Mouse (Mus musculus) lung, embryonic 16.5 days (tissue): ENCODE measurements around the gene Erbb4. TPM values are rescaled to one million over a fixed set of nuclear protein-coding genes. Genes with fewer than 3 reads are reported as not detected.

Source experiments
- ATAC-seq: fragments of 200-750 bp; cut with Nextera tagmentation; 2 replicates; pipeline ENCODE4 v1.8.0; 2017; ENCODE audit warnings: low read depth, mild to moderate bottlenecking, moderate library complexity
- H3K27ac ChIP-seq: fragments of 300-500 bp; sonication (generic); 2 replicates; pipeline ENCODE4 v1.5.1; 2014; ENCODE audit warnings: mild to moderate bottlenecking, control low read depth, low read length
- H3K27me3 ChIP-seq: fragments of 300-500 bp; sonication (generic); 2 replicates; pipeline ENCODE4 v1.6.1; 2014; ENCODE audit warnings: low read depth, low read length, mixed read lengths; ENCODE audit not compliant: control insufficient read depth, insufficient read depth
- H3K36me3 ChIP-seq: fragments of 300-500 bp; sonication (generic); 2 replicates; pipeline ENCODE4 v1.6.1; 2014; ENCODE audit warnings: low read length; ENCODE audit not compliant: control insufficient read depth, insufficient read depth
- H3K4me1 ChIP-seq: fragments of 300-500 bp; sonication (generic); replicated peaks from 2 replicates; pipeline ENCODE4 v1.6.1; 2014; ENCODE audit warnings: low read length, mixed read lengths; ENCODE audit not compliant: control insufficient read depth, insufficient read depth
- H3K4me2 ChIP-seq: fragments of 300-500 bp; sonication (generic); 2 replicates; pipeline ENCODE4 v1.6.1; 2014; ENCODE audit warnings: low read depth, low read length, control low read depth
- H3K4me3 ChIP-seq: fragments of 300-500 bp; sonication (generic); 2 replicates; pipeline ENCODE4 v1.5.1; 2014; ENCODE audit warnings: mild to moderate bottlenecking, low read length, control low read depth
- H3K9ac ChIP-seq: fragments of 300-500 bp; sonication (generic); 2 replicates; pipeline ENCODE4 v1.6.1; 2014; ENCODE audit warnings: low read length, control low read depth
- H3K9me3 ChIP-seq: fragments of 300-500 bp; sonication (generic); 2 replicates; pipeline ENCODE4 v1.6.1; 2016; ENCODE audit warnings: low read length; ENCODE audit not compliant: control insufficient read depth
- WGBS: fragments of 180-500 bp; shearing (Covaris S2); extraction: QIAGEN DNeasy Blood & Tissue Kit; methylation state at CpG from one replicate; pipeline ENCODE4 v1.1.7; 2014; 5-methylcytosine and 5-hydroxymethylcytosine counted together
- polyA plus RNA-seq: library from polyadenylated mRNA; unstranded; fragments of >200 nt; fragmentation: Nextera tagmentation; extraction: Ambion mirVana; gene quantifications from 2 replicates; pipeline ENCODE4 v1.2.1, GENCODE M21; 2015

Erbb4 gene
- polyA plus RNA-seq, 1 experiment from 2014 or later: 1.1 TPM

GRCm38 (mm10) chr1:68046551-68046970, 1061.3 kb downstream of the Erbb4 start:
- no peak for ATAC-seq
- Histone ChIP-seq H3K4me1 (no peaks in the 10 kb centered on the region), H3K36me3 (no peaks in the 10 kb centered on the region), H3K27ac (no peak overlapping the region), H3K4me2 (peak overlapping the region; percentile 56), H3K9me3 (no peaks in the 10 kb centered on the region), H3K27me3 (no peaks in the 10 kb centered on the region), H3K9ac (no peak overlapping the region), H3K4me3 (peak overlapping the region; percentile 39)
- 4% methylated on average over 7 of the region's 7 CpGs for WGBS

GRCm38 (mm10) chr1:68024086-68024940, 1083.5 kb downstream of the Erbb4 start:
- H3K36me3 ChIP-seq: no peaks in the 10 kb centered on the region
- no peak overlapping the region for H3K27ac ChIP-seq
- no peak for ATAC-seq
- no peaks in the 10 kb centered on the region for H3K4me1 ChIP-seq
- no peak overlapping the region for H3K4me2 ChIP-seq
- H3K9me3 ChIP-seq: no peaks in the 10 kb centered on the region
- no peak overlapping the region for H3K9ac ChIP-seq
- H3K27me3 ChIP-seq: no peaks in the 10 kb centered on the region
- H3K4me3 ChIP-seq: no peak overlapping the region

GRCm38 (mm10) chr1:68020020-68020419, 1087.8 kb downstream of the Erbb4 start:
- Histone ChIP-seq H3K9me3 (no peaks in the 10 kb centered on the region), H3K4me3 (no peak overlapping the region), H3K27ac (no peak overlapping the region), H3K4me1 (no peaks in the 10 kb centered on the region), H3K9ac (no peak overlapping the region), H3K4me2 (no peak overlapping the region), H3K27me3 (no peaks in the 10 kb centered on the region), H3K36me3 (no peaks in the 10 kb centered on the region)
- 77% methylated on average over 1 of the region's 1 CpGs for WGBS
- ATAC-seq: no peak

- Histone ChIP-seq H3K4me2 (no peak overlapping the region), H3K9me3 (no peaks in the 10 kb centered on the region), H3K9ac (no peak overlapping the region), H3K4me3 (no peak overlapping the region), H3K27me3 (no peaks in the 10 kb centered on the region), H3K4me1 (no peaks in the 10 kb centered on the region), H3K27ac (no peak overlapping the region), H3K36me3 (no peaks in the 10 kb centered on the region)
- 60% methylated on average over 3 of the region's 3 CpGs for WGBS
- no peak for ATAC-seq
These were observed 1088.2 kb downstream of the Erbb4 start for GRCm38 (mm10) chr1:68019618-68020017.
